Comparison of ENCODE assay signal across 9 mouse cellular contexts in the genomic region with DNA sequence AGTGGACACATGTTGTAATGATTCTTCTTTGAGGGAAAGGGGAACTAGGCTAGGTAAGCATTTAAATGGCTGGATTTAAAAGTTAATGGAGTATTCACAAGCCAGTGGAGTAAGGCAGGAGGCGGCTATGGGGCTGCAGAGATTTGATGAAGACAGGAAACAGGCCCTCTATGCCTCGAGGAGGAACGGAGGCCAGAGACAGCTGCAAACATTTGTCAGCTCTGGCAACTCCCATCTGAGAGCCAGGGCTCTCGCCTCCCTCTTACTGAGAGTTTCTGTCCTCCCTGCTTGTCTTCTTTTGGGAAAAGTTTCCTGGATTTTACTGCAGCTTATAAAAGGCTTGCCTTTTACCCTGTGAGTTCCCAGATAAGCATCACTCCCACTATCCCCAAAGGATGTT.
DNase-seq lines count a peak whose midpoint lies in the region; ATAC-seq and TF ChIP-seq lines count a peak whose summit lies in the region.
"Had no signal": no experiment of that assay in that cellular context is flagged by ENCODE, and none has a peak within 500 bp of the region (broad histone marks: within the 10 kb centered on the region; RNA-seq: fewer than 3 reads in every experiment).

No protein-coding gene starts in this region.

- no peak for ATAC-seq in heart, embryonic 11.5 days (replicated peaks; ENCODE audit: insufficient number of reproducible peaks, low FRiP score, low TSS enrichment)
- peak; percentile 51; the same call in 1 of the 2 replicates for ATAC-seq in heart, postnatal 0 days (ENCODE audit: insufficient read depth, low read depth)
- peak; percentile 53; the same call in 1 of the 2 replicates for ATAC-seq in stomach, embryonic 14.5 days (ENCODE audit: insufficient number of reproducible peaks, insufficient read depth, low FRiP score, low read depth)
- ATAC-seq in forebrain, postnatal 0 days = no peak
- no peak for ATAC-seq in midbrain, postnatal 0 days (ENCODE audit: low FRiP score)

- no peak overlapping the region for H3K4me3 ChIP-seq in heart, embryonic 11.5 days (ENCODE audit: low read depth, low read length)
- H3K4me3 ChIP-seq in heart, postnatal 0 days (ENCODE audit: low read depth, low read length) = no peak overlapping the region
- H3K4me3 ChIP-seq in stomach, embryonic 14.5 days (ENCODE audit: low read depth, low read length) = no peak overlapping the region
- H3K4me3 ChIP-seq in forebrain, postnatal 0 days (ENCODE audit: low read depth, low read length) = no peak overlapping the region
- H3K4me3 ChIP-seq in midbrain, postnatal 0 days (ENCODE audit: low read depth, low read length) = no peak overlapping the region
- H3K4me3 ChIP-seq: limb, embryonic 12.5 days had no signal

- 22% methylated on average over 4 of the region's 4 CpGs for WGBS in heart, embryonic 11.5 days (ENCODE audit: insufficient replicate concordance)
- WGBS in heart, postnatal 0 days = 32% methylated on average over 4 of the region's 4 CpGs
- 13% methylated on average over 4 of the region's 4 CpGs for WGBS in stomach, embryonic 14.5 days
- 68% methylated on average over 4 of the region's 4 CpGs for WGBS in forebrain, postnatal 0 days
- 74% methylated on average over 4 of the region's 4 CpGs for WGBS in midbrain, postnatal 0 days

- TF ChIP-seq EP300 in heart, postnatal 0 days (IDR thresholded peaks at IDR 0.05; ENCODE audit: low read depth) = no peak

- H3K27ac ChIP-seq in heart, embryonic 11.5 days (ENCODE audit: low read depth, low read length) = no peak overlapping the region
- peak overlapping the region; percentile 10 for H3K27ac ChIP-seq in heart, postnatal 0 days (ENCODE audit: low read depth)
- H3K27ac ChIP-seq in stomach, embryonic 14.5 days (ENCODE audit: low read length) = peak overlapping the region; percentile 83
- H3K27ac ChIP-seq in forebrain, postnatal 0 days (ENCODE audit: low read depth, low read length) = no peak overlapping the region
- H3K27ac ChIP-seq in midbrain, postnatal 0 days (ENCODE audit: low read depth, low read length) = no peak overlapping the region
- H3K27ac ChIP-seq: limb, embryonic 12.5 days had no signal

- DNase-seq in heart, adult 11 months = peak; percentile 98
- no peak for DNase-seq in heart, postnatal 0 days (ENCODE audit: low spot score)
- DNase-seq in kidney, postnatal 14 days = peak; percentile 74
- no peak for DNase-seq in forebrain, postnatal 0 days
- DNase-seq in midbrain, postnatal 0 days (ENCODE audit: low spot score) = no peak
- no peak for DNase-seq in layer of hippocampus, postnatal 36 days

- H3K9ac ChIP-seq in heart, embryonic 11.5 days (ENCODE audit: low read depth, low read length) = no peak overlapping the region
- no peak overlapping the region for H3K9ac ChIP-seq in heart, postnatal 0 days (replicated peaks; ENCODE audit: low read depth, low read length)
- H3K9ac ChIP-seq in stomach, embryonic 14.5 days (replicated peaks; ENCODE audit: low read depth, low read length) = no peak overlapping the region
- no peak overlapping the region for H3K9ac ChIP-seq in forebrain, postnatal 0 days
- no peak overlapping the region for H3K9ac ChIP-seq in midbrain, postnatal 0 days (replicated peaks; ENCODE audit: low read length, poor library complexity, severe bottlenecking)
- H3K9ac ChIP-seq: limb, embryonic 12.5 days had no signal

- no peak overlapping the region for H3K4me2 ChIP-seq in heart, embryonic 11.5 days
- H3K4me2 ChIP-seq in heart, postnatal 0 days (ENCODE audit: low read depth, low read length) = no peak overlapping the region
- H3K4me2 ChIP-seq in stomach, embryonic 14.5 days (replicated peaks; ENCODE audit: low read depth, low read length) = no peak overlapping the region
- no peak overlapping the region for H3K4me2 ChIP-seq in forebrain, postnatal 0 days (ENCODE audit: low read depth)
- H3K4me2 ChIP-seq in midbrain, postnatal 0 days (ENCODE audit: low read depth, low read length, poor library complexity, severe bottlenecking) = no peak overlapping the region
- H3K4me2 ChIP-seq: limb, embryonic 12.5 days had no signal

- no peaks in the 10 kb centered on the region for H3K4me1 ChIP-seq in heart, embryonic 11.5 days (ENCODE audit: control insufficient read depth, insufficient read depth, low read length)
- H3K4me1 ChIP-seq in heart, postnatal 0 days (ENCODE audit: control insufficient read depth, insufficient read depth) = no peaks in the 10 kb centered on the region
- peaks cover 10% of the 10 kb centered on the region for H3K4me1 ChIP-seq in stomach, embryonic 14.5 days (ENCODE audit: control insufficient read depth, insufficient read depth, low read length)
- no peaks in the 10 kb centered on the region for H3K4me1 ChIP-seq in forebrain, postnatal 0 days (ENCODE audit: insufficient read depth)
- no peaks in the 10 kb centered on the region for H3K4me1 ChIP-seq in midbrain, postnatal 0 days (ENCODE audit: insufficient read depth, low read length)
- H3K4me1 ChIP-seq: limb, embryonic 12.5 days had no signal

- no peaks in the 10 kb centered on the region for H3K27me3 ChIP-seq in heart, embryonic 11.5 days (ENCODE audit: control insufficient read depth, insufficient read depth, low read length)
- no peaks in the 10 kb centered on the region for H3K27me3 ChIP-seq in heart, postnatal 0 days (ENCODE audit: control insufficient read depth, insufficient read depth, low read length)
- H3K27me3 ChIP-seq in stomach, embryonic 14.5 days (ENCODE audit: control insufficient read depth, insufficient read depth, low read length) = no peaks in the 10 kb centered on the region
- H3K27me3 ChIP-seq in forebrain, postnatal 0 days (ENCODE audit: insufficient read depth, low read length) = no peaks in the 10 kb centered on the region
- H3K27me3 ChIP-seq in midbrain, postnatal 0 days (ENCODE audit: insufficient read depth, low read length) = no peaks in the 10 kb centered on the region
- H3K27me3 ChIP-seq: limb, embryonic 12.5 days had no signal

- H3K9me3 ChIP-seq in heart, embryonic 11.5 days (replicated peaks; ENCODE audit: control insufficient read depth, low read length) = no peaks in the 10 kb centered on the region
- H3K9me3 ChIP-seq in heart, postnatal 0 days (replicated peaks; ENCODE audit: control insufficient read depth, low read length) = no peaks in the 10 kb centered on the region
- no peaks in the 10 kb centered on the region for H3K9me3 ChIP-seq in stomach, embryonic 14.5 days (ENCODE audit: control insufficient read depth, low read depth, low read length)
- H3K9me3 ChIP-seq in forebrain, postnatal 0 days (ENCODE audit: low read length) = no peaks in the 10 kb centered on the region
- H3K9me3 ChIP-seq in midbrain, postnatal 0 days (ENCODE audit: low read length) = no peaks in the 10 kb centered on the region
- H3K9me3 ChIP-seq: limb, embryonic 12.5 days had no signal

- TF ChIP-seq CTCF in heart, postnatal 0 days (IDR thresholded peaks at IDR 0.05; ENCODE audit: low read depth) = no peak
- no peak for TF ChIP-seq CTCF in forebrain, postnatal 0 days (IDR thresholded peaks at IDR 0.05; ENCODE audit: low read depth)
- TF ChIP-seq CTCF in midbrain, postnatal 0 days (IDR thresholded peaks at IDR 0.05) = no peak

- H3K36me3 ChIP-seq in heart, embryonic 11.5 days (ENCODE audit: control insufficient read depth, insufficient read depth, low read length) = no peaks in the 10 kb centered on the region
- H3K36me3 ChIP-seq in heart, postnatal 0 days (replicated peaks; ENCODE audit: control insufficient read depth, insufficient read depth, low read length) = no peaks in the 10 kb centered on the region
- no peaks in the 10 kb centered on the region for H3K36me3 ChIP-seq in stomach, embryonic 14.5 days (ENCODE audit: control insufficient read depth, insufficient read depth, low read length)
- H3K36me3 ChIP-seq in forebrain, postnatal 0 days (ENCODE audit: insufficient read depth) = no peaks in the 10 kb centered on the region
- no peaks in the 10 kb centered on the region for H3K36me3 ChIP-seq in midbrain, postnatal 0 days (ENCODE audit: insufficient read depth, low read length)
- H3K36me3 ChIP-seq: limb, embryonic 12.5 days had no signal

Comparison
In these comparisons a context has a peak if more than half of its experiments do, and no peak if none do; other contexts are left out.
1. DNase-seq: peak in heart, adult 11 months (single experiment) and kidney, postnatal 14 days (single experiment); none in heart, postnatal 0 days (single experiment), forebrain, postnatal 0 days (single experiment), midbrain, postnatal 0 days (single experiment) and layer of hippocampus, postnatal 36 days (0 of 2).
2. ATAC-seq: peak in heart, postnatal 0 days (single experiment) and stomach, embryonic 14.5 days (single experiment); none in heart, embryonic 11.5 days (single experiment), forebrain, postnatal 0 days (single experiment) and midbrain, postnatal 0 days (single experiment).
3. H3K27ac ChIP-seq: peak in heart, postnatal 0 days (single experiment) and stomach, embryonic 14.5 days (single experiment); none in heart, embryonic 11.5 days (single experiment), forebrain, postnatal 0 days (single experiment) and midbrain, postnatal 0 days (single experiment).